Mouse (Mus musculus) hindbrain, postnatal 0 days (tissue): Measurements from ENCODE around the gene Ralb. TPM values are rescaled to one million over a fixed set of nuclear protein-coding genes. Genes with fewer than 3 reads are reported as not detected.
A peak's percentile ranks its signal among the peaks of the same experiment; 100 is the strongest.

Experiments
- ATAC-seq: fragments of 200-750 bp; cut with Nextera tagmentation; 2 replicates; pipeline ENCODE4 v1.8.0; 2017; ENCODE audit warnings: mild to moderate bottlenecking, moderate TSS enrichment, moderate library complexity
- DNase-seq: peaks from one replicate; pipeline ENCODE4 v3.0.0-alpha.2; 2015; ENCODE audit warnings: low spot score
- H3K27ac ChIP-seq: fragments of 300-500 bp; sonication (generic); 2 replicates; pipeline ENCODE4 v1.5.1; 2014; ENCODE audit warnings: mild to moderate bottlenecking
- H3K27me3 ChIP-seq: fragments of 300-500 bp; sonication (generic); 2 replicates; pipeline ENCODE4 v1.6.1; 2014; ENCODE audit warnings: low read length, mixed read lengths; ENCODE audit not compliant: insufficient read depth
- H3K36me3 ChIP-seq: fragments of 300-500 bp; sonication (generic); 2 replicates; pipeline ENCODE4 v1.6.1; 2014; ENCODE audit warnings: low read length, mixed read lengths; ENCODE audit not compliant: insufficient read depth
- H3K4me1 ChIP-seq: fragments of 300-500 bp; sonication (generic); 2 replicates; pipeline ENCODE4 v1.6.1; 2014; ENCODE audit warnings: antibody characterized with exemption, low read length, mixed read lengths; ENCODE audit not compliant: insufficient read depth
- H3K4me2 ChIP-seq: fragments of 300-500 bp; sonication (generic); 2 replicates; pipeline ENCODE4 v1.6.1; 2014; ENCODE audit warnings: low read depth, mild to moderate bottlenecking, low read length, moderate library complexity, mixed read lengths
- H3K4me3 ChIP-seq: fragments of 300-500 bp; sonication (generic); 2 replicates; pipeline ENCODE4 v1.5.1; 2014; ENCODE audit warnings: low read length
- H3K9ac ChIP-seq: fragments of 300-500 bp; sonication (generic); replicated peaks from 2 replicates; pipeline ENCODE4 v1.6.1; 2014; ENCODE audit warnings: mild to moderate bottlenecking, low read length, moderate library complexity, mixed read lengths
- H3K9me3 ChIP-seq: fragments of 300-500 bp; sonication (generic); 2 replicates; pipeline ENCODE4 v1.6.1; 2016; ENCODE audit warnings: low read length, mixed read lengths
- CTCF ChIP-seq: IDR thresholded peaks from 2 replicates; pipeline ENCODE4 v1.5.1; 2016; ENCODE audit warnings: antibody characterized with exemption, control low read depth, low read depth
- WGBS: fragments of 180-500 bp; shearing (Covaris S2); extraction: QIAGEN DNeasy Blood & Tissue Kit; methylation state at CpG from one replicate; pipeline ENCODE4 v1.1.7; 2014; 5-methylcytosine and 5-hydroxymethylcytosine counted together
- polyA plus RNA-seq: library from polyadenylated mRNA; unstranded; fragments of >200 nt; fragmentation: Nextera tagmentation; extraction: Ambion mirVana; gene quantifications from 2 replicates; pipeline ENCODE4 v1.2.1, GENCODE M21; 2015
- total RNA-seq: library from RNA; depleted of rRNA; stranded (reverse); fragments of >200 nt; gene quantifications from 2 replicates; pipeline ENCODE4 v1.2.3, GENCODE M21; 2014; rRNA removed

Ralb gene
- 42.9 and 43.5 TPM in 2 replicates for total RNA-seq
- 61.0 and 62.1 TPM in 2 replicates for polyA plus RNA-seq

DNA sequence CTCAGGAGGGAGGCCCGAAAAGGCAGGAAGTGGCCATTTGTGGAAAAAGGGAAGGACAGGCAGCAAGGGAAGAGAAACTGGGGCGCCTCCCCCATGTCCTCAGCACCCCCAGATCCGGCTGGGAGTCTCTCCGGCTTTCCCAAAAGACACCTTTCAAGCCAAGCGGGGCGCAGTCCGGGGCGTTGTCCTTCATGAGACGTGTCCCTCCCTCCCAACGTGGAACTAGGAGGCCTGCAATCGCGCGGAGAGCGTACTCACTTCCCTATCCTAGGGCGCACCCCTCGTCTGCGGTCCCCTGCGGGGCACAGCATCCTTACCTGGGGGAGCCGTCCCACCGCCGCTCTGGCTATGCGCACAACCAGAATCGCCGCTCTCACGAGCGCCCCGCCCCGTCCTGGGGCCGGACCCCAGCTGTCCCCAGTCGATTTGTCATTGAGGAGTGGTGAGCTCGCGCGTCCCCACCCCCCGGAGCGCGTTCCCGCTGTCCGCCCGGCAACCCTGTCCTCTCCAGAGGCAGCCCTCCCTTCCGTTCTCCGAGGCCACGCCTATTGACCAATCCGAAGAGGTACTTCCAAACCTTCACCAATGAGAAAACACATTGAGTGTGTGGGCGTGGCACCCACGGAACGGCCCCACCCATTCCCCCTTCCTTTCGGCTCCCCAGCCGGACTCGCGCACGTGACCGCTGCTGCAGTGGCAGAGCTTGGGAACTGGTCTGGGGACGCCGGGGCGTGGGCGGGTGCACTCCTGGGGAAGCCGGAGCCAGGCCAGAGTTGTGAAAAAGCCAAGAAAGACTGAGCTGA is at the start of gene Ralb:
Gene Ralb (minus strand): TSS at position 535 of the 803 bp plus-strand sequence.
- Histone ChIP-seq H3K27me3 (no peaks in the 10 kb centered on the region), H3K36me3 (no peaks in the 10 kb centered on the region), H3K4me1 (peaks cover 7% of the 10 kb centered on the region), H3K27ac (peak within 1 kb of the TSS; percentile 71), H3K4me3 (peak within 1 kb of the TSS; percentile 72), H3K9ac (peak within 1 kb of the TSS; percentile 70), H3K4me2 (peak within 1 kb of the TSS; percentile 83), H3K9me3 (no peaks in the 10 kb centered on the region)
- no peak for TF ChIP-seq CTCF
- WGBS: under 1% methylated on average over 51 of the region's 57 CpGs
- ATAC-seq: peak; percentile 99
- peak; percentile 96 for DNase-seq

DNA sequence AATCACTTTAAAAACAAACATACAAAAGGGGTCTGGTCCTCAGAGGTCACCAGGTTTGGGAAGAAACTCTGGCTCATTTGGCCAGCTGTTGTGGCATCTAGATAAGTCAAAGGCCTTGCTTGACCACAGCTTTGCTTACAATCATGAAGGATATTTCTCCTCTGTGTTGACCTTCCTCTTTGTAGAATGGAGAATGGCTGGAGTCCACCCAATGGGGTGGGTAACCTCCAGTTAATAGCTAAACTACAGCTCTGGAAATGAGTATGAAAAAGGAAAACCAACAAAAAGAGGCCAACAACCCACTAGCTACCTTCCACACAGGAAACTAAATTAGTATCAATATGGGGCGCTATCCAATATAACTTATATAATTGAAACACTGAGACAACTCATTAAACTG is 47.1 kb upstream of the Ralb start:
- ATAC-seq: no peak
- H3K27ac ChIP-seq: no peak overlapping the region
- no peaks in the 10 kb centered on the region for H3K4me1 ChIP-seq
- 100% methylated on average over 1 of the region's 1 CpGs for WGBS
- no peak for TF ChIP-seq CTCF
- H3K27me3 ChIP-seq: no peaks in the 10 kb centered on the region
- DNase-seq: no peak
- no peak overlapping the region for H3K4me2 ChIP-seq
- H3K9me3 ChIP-seq: no peaks in the 10 kb centered on the region
- no peak overlapping the region for H3K4me3 ChIP-seq
- H3K9ac ChIP-seq: no peak overlapping the region
- H3K36me3 ChIP-seq: peaks cover 7% of the 10 kb centered on the region; the same call in 1 of the 2 replicates

DNA sequence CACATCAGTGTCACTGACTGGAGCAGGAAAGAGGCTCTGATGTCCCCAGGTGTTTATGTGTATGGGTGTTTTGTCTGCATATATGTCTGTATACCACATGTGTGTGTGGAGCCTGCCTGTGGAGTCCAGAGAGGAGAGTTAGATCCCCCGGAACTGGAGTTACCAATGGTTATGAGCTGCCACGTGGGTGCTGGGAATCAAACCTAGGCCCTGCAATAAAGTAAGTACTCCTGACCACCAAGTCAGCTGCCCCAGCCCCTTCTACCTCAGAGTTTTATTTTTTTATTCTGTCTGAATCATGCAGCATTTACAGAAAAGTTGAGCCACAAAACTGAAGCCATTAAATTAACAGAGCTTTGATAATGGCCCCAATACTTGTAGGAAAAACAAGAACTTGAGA is 45.5 kb upstream of the Ralb start:
- DNase-seq: no peak
- H3K9me3 ChIP-seq: no peaks in the 10 kb centered on the region
- no peak overlapping the region for H3K9ac ChIP-seq
- no peak overlapping the region for H3K4me2 ChIP-seq
- H3K27me3 ChIP-seq: no peaks in the 10 kb centered on the region
- TF ChIP-seq CTCF: no peak
- H3K4me1 ChIP-seq: no peaks in the 10 kb centered on the region
- no peak overlapping the region for H3K4me3 ChIP-seq
- H3K27ac ChIP-seq: no peak overlapping the region
- ATAC-seq: no peak
- H3K36me3 ChIP-seq: peaks cover 7% of the 10 kb centered on the region; the same call in 1 of the 2 replicates
- 96% methylated on average over 2 of the region's 2 CpGs for WGBS

DNA sequence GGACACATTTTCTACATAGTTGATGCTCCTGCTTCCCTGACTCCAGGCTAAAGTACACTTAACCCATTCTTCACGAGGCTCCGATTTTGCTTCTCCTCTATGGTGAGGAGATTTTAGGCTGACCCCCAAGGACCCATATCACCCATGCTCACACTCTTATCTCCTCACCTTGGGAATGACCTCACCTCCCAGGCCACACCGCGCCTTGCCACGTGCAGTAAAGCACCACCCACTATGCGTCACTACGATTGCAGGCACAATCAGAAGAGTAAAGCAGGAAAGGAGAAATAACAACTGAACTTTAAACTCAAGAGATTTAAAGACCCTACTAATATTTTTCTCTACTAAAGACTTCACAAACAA is 44.7 kb upstream of the Ralb start:
- Histone ChIP-seq H3K4me2 (no peak overlapping the region), H3K27me3 (no peaks in the 10 kb centered on the region), H3K27ac (no peak overlapping the region), H3K4me3 (no peak overlapping the region), H3K36me3 (peaks cover 7% of the 10 kb centered on the region; the same call in 1 of the 2 replicates), H3K9ac (no peak overlapping the region), H3K9me3 (no peaks in the 10 kb centered on the region), H3K4me1 (no peaks in the 10 kb centered on the region)
- no peak for TF ChIP-seq CTCF
- ATAC-seq: no peak
- 92% methylated on average over 7 of the region's 7 CpGs for WGBS
- no peak for DNase-seq

DNA sequence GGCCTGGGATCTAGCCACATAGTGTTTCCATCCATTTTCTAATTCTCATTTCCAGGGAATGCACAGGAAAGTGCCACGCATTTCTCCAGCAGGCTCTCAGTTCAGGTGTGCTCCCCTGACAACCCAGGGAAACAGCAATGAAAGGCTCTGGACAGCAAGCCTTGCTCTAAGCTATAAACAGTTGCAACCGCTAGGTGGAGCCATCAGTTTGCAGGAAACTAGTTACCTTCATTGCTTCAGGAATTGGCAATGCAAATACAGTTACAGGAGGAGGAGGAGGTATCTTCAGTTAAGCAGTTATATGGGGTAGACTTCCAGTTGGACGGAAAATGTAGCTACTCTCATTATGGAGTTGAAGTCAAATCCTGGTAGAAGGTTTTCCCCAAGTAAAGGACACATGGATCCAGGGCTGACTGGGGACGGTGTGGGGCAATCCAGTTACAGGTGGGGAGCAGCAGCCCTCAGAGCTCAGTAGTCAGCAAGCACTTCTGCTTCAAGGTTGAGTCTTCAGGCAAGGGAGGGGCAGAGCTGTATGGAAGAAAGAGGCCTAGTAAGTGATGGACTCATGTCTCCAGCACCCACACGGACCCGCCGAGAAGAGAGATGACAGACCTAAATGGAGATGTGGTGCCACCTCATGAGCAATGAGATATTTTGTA is 44.2 kb upstream of the Ralb start:
- peak; percentile 94 for TF ChIP-seq CTCF
- no peak overlapping the region for H3K27ac ChIP-seq
- no peak overlapping the region for H3K4me2 ChIP-seq
- H3K4me3 ChIP-seq: no peak overlapping the region
- 68% methylated on average over 7 of the region's 7 CpGs for WGBS
- H3K4me1 ChIP-seq: no peaks in the 10 kb centered on the region
- peak; percentile 61; the same call in 1 of the 2 replicates for ATAC-seq
- H3K9ac ChIP-seq: no peak overlapping the region
- H3K9me3 ChIP-seq: no peaks in the 10 kb centered on the region
- peaks cover 11% of the 10 kb centered on the region; the same call in 1 of the 2 replicates for H3K36me3 ChIP-seq
- H3K27me3 ChIP-seq: no peaks in the 10 kb centered on the region
- DNase-seq: peak; percentile 93

DNA sequence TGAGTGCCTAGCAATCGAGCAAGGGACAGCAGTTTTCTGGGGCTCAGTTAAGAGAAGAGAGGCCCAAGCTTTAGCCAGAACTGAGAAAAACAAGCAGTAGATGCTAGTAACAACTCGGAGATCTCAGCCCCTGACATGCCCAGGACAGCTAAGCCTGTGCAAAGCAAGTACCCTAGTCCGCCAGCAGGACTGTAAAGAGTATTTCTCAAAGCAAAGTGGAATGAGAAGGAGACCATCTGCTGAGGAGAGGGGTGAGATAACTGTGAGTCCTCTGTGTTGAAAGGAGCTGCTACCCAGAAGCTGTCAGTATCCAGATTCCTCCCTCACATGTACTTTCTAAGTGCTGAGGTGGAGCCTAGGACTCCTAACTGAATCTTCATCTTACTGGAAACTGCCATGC is 41.9 kb upstream of the Ralb start:
- no peak overlapping the region for H3K9ac ChIP-seq

More for the DNA sequence above, 41.9 kb upstream of the Ralb start:
- Histone ChIP-seq H3K4me1 (no peaks in the 10 kb centered on the region), H3K4me3 (no peak overlapping the region), H3K36me3 (peaks cover 11% of the 10 kb centered on the region; the same call in 1 of the 2 replicates), H3K9me3 (no peaks in the 10 kb centered on the region), H3K27ac (no peak overlapping the region), H3K27me3 (no peaks in the 10 kb centered on the region), H3K4me2 (no peak overlapping the region)
- TF ChIP-seq CTCF: no peak
- ATAC-seq (no peak), DNase-seq (no peak)
- 92% methylated on average over 3 of the region's 3 CpGs for WGBS
